Mouse (Mus musculus) Muller cell, postnatal 12 days (primary cell): ENCODE results near the gene Rasgrf1.
"Not testable (repeated sequence)": the region's sequence is repeated elsewhere in the genome, so short reads cannot be mapped to it uniquely, and the experiment has no call there.

ENCODE experiments used
- DNase-seq: peaks from one replicate; pipeline ENCODE4 v3.0.0-alpha.2; 2015; ENCODE audit errors: inconsistent ontology term

Rasgrf1 gene

DNA sequence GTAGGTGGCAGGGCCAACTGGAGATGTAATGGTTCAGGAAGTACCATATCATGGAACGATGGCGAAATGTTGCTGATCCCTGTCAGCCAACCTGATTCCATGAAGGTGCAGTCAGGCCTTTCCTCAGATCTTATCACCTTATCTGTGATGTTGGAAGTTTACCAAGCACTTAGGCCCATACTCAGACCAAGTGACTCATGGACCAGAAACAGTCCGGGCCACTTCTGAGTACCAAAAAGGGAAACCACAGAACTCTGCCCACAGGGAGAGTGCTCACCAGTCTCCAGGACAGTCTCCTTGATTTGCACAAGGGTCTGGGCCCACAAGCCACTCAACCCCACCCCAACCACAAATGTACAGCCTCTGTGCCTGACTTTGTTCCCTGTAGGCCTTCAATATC lies 126.1 kb downstream of the Rasgrf1 start:
- DNase-seq, result no peak

GRCm38 (mm10) chr9:90036313-90036712 lies 126.6 kb downstream of the Rasgrf1 start:
- no peak for DNase-seq

GRCm38 (mm10) chr9:90038535-90038934 lies 128.8 kb downstream of the Rasgrf1 start:
- DNase-seq, result no peak

DNA sequence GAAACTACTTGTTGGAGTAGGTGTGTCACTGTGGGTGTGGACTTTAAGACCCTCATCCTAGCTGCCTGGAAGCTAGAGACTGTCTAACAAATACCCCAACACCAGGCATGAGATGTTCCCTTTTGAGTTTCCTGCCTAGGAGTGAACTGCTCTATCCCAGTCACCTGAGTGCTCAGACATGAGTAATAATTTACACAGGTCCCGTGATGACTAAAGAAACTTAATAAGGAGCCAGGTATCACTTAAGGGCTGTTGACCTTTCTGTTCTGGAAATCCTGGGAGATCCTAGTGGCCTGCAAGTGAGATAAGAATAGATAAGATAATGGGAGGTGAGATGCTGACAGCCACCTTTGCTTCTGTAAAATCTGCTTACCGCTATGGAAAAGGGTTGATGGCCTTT lies 131.2 kb downstream of the Rasgrf1 start:
- DNase-seq, result no peak

DNA sequence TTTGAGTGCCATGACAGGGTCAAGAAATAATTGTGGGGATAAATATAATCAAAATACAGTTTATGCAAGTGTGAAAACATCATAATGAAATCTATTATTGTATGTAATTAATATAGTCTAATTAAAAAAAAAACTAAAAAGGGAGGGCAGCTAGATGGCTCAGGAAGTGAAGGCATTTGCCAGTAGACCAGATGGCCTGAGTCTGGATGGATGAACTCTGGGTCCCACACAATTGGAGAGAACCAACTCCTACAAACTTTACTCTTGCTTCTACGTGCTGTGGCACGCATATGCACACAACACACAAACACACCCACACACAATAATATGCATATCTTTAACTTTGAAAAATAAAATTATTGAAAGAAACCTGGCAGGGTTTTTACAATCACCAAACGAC lies 131.8 kb downstream of the Rasgrf1 start:
- no peak for DNase-seq

DNA sequence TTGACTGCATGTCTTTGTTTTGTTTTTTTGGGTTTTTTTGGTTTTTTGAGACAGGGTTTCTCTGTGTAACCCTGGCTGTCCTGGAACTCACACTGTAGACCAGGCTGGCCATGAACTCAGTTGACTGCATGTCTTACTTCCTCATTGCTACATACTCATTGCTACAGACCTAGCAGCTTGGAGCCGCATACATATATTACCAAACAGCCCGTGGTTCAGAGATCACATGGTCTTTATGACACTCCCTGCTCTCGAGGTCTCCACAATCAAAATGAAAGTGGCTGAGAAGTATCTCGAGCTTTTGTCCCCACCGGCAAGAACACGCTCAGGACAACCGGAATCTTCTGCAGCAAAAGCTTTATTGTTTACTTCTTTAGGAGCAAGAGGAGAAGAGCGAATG lies 133.2 kb downstream of the Rasgrf1 start:
- not testable (repeated sequence) for DNase-seq

- DNase-seq, result no peak
Measured at GRCm38 (mm10) chr9:90045191-90045590, 135.5 kb downstream of the Rasgrf1 start.

GRCm38 (mm10) chr9:90047937-90048627 lies 138.4 kb downstream of the Rasgrf1 start:
- no peak for DNase-seq

- no peak for DNase-seq
Measured at GRCm38 (mm10) chr9:90053852-90054251, 144.1 kb downstream of the Rasgrf1 start, which contains the start of gene Ctsh. Gene Ctsh, plus strand, starts transcription at chr9:90054152.

DNA sequence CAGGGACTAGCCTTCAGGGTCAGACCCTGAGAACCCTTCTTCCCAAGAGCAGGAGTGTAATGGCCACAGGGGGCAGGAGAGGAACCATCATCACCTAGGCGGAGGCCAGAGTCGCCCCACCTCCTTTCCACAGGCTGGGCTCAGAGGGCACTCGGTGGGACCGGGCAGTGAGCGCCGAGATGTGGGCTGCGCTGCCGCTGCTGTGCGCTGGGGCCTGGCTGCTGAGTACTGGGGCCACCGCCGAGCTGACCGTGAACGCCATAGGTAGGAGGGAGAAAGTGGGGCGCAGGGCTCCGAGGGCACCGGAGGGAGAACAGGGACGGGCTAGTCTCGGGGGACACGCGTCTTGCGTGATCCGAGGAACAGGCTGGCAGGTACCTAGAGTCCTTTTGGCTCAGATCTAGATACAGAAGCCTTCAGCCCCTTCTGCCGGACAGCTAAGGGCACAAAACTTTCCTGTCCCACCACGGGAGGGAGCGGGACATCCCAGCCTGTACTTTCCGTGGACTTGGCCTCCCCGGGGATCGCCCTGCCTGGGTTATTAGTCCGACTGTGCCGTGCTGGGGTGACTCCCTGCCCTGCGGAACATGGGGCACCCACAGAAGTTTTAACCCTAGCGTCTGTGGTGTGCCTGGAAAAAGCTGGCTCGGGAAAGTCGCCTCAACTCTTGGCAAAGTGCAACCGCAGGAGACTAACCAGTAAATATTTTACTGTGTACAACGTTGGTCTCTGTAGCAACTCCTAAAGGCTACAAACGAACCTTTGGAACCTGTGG lies 144.8 kb downstream of the Rasgrf1 start:
- peak; percentile 84 for DNase-seq

DNA sequence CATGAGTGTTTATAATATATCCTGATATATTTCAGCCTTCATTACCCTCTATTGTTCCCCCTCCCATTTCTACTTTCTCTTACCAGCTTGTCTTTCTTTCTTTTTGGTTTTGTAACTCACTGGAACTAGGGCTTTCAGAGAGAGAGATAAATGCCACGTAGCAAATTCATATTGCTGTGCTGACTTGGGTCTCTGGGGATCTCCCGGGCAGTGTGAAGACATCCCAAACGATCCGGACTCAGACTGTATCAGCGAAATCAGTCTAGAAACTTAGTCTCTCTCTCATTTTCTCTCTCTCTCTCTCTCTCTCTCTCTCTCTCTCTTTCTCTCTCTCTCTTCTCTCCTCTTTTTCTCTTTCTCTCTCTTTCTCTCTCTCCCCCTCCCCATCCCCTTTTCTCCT lies 145.7 kb downstream of the Rasgrf1 start:
- no peak for DNase-seq

GRCm38 (mm10) chr9:90055911-90056310 lies 146.2 kb downstream of the Rasgrf1 start:
- DNase-seq, result no peak

GRCm38 (mm10) chr9:90056716-90057115 lies 147.0 kb downstream of the Rasgrf1 start:
- no peak for DNase-seq

GRCm38 (mm10) chr9:90059828-90060573 lies 150.3 kb downstream of the Rasgrf1 start:
- no peak for DNase-seq

- peak; percentile 96 for DNase-seq
Measured at GRCm38 (mm10) chr9:90060574-90060875, 150.8 kb downstream of the Rasgrf1 start.

DNA sequence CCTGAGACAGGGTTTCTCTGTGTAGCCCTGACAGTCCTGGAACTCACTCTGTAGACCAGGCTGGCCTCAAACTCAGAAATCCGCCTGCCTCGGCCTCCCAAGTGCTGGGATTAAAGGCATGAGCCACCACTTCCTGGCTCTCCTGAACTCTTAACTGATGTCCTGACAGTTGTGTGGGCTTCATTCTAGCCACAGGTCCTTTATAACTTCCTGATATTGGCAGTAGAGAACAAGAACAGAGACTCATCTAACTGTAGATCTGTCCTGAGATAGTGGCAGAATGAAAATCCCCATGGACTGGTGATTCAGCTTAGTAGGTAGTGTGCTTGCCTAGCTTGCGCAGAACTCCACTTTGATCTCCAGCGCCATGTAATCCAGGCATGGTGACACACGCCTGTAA lies 151.2 kb downstream of the Rasgrf1 start:
- DNase-seq, result not testable (repeated sequence)

- DNase-seq, result no peak
Measured at GRCm38 (mm10) chr9:90067341-90067740, 157.6 kb downstream of the Rasgrf1 start.

DNA sequence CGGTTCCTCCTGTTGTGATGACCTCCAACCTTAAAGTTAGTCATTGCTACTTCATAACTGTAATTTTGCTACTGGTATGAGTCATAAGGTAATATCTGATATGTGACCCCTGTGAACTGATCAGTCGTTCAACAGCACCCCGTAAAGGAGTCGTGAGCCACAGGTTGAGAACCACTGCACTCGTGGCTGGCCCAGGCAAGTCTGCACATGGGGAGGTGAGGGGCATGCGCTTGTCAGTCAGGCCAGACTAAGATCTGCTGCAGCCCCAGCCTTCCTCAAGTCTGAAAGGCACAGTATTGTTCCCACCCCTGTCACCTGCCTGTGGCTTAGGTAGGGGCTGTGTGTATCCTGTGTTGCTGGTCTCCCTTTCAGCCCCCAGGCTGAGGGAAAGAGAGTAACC lies 159.1 kb downstream of the Rasgrf1 start:
- DNase-seq, result no peak

DNA sequence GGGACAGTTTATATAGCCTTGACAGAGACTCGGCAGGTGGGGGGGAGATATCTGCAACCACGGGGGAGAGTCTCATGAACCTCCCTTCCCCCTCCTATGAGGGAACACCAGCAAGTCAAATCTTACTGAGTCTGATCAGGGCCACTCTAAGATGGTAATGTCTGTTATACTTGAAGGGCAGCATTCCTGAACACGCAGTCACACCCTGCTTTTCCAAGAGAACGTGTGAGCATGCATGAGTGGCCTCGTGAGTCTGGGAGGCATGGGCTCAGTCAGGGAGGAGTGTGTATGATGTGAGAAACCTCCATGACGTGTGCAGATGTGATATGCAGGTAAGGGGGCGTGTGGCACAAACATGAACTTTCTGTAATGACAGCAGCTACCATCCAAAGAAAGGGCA lies 159.8 kb downstream of the Rasgrf1 start:
- DNase-seq, result no peak

DNA sequence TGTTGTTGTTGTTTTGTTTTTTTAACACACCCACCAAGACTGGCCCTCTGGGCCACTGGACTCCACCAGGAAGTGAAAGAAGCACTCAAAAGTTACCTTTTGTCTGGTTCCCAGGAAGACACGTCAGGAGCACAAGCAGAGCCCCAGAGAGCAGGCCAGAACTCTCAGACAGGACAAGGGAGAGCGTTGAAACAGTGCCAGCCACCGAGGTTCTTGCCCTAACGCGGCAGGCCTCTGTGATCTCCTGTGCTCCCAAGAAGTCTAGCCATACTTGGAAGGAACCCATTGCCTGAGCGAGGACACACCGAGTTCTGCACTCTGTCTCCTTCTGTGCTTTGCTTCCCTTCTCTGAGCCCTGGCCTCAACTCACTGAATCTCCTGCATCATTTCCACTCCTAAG lies 160.5 kb downstream of the Rasgrf1 start:
- no peak for DNase-seq

- DNase-seq, result no peak
Measured at GRCm38 (mm10) chr9:90075336-90075735, 165.6 kb downstream of the Rasgrf1 start.

GRCm38 (mm10) chr9:90076131-90076530 lies 166.4 kb downstream of the Rasgrf1 start:
- no peak for DNase-seq
